Mouse (Mus musculus) ovary, postnatal 14 days (tissue): ENCODE results near the gene Ankrd13b.

Experiments used
- DNase-seq: peaks from one replicate; pipeline ENCODE4 v3.0.0; 2022; ENCODE audit warnings: low spot score

Ankrd13b gene

DNA sequence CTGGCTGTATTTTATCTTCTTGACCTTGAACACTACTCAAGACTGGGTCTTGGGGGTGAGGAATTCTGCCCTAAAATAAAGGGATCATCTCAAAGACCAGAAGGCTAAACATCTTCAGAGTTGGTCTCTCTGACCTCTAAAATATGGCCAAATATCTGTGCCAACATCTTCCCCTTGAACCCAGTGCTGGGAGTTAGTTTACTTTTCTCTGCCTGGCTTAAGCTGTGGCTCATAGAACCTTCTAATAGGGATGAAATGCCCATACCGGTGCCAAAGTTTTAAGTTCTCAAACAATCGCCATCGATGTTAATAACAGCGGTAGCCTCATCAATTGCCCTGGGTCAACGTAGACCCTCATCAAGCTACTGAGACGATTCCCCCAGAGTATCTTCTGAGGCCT is 27.6 kb downstream of the Ankrd13b start:
- no peak for DNase-seq

DNA sequence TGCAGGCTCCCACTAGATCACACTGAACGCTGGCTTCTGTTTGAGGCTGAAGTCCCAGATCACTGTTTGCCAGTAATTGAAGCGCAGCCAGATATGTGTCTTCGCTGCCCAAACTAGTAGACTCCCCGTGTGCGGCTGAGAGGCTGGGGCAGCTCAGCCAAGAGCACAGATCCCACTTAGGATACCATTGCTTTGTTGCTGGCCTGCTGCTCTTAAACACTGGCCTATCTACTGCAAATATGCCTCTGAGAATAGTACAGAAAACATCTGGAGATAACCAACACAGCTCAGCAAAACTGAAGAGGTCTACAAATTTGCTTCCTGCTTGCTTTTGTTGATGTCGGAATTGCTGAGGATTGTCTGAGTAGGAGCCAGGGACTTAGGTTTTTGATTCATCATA is 32.6 kb downstream of the Ankrd13b start:
- DNase-seq = no peak

DNA sequence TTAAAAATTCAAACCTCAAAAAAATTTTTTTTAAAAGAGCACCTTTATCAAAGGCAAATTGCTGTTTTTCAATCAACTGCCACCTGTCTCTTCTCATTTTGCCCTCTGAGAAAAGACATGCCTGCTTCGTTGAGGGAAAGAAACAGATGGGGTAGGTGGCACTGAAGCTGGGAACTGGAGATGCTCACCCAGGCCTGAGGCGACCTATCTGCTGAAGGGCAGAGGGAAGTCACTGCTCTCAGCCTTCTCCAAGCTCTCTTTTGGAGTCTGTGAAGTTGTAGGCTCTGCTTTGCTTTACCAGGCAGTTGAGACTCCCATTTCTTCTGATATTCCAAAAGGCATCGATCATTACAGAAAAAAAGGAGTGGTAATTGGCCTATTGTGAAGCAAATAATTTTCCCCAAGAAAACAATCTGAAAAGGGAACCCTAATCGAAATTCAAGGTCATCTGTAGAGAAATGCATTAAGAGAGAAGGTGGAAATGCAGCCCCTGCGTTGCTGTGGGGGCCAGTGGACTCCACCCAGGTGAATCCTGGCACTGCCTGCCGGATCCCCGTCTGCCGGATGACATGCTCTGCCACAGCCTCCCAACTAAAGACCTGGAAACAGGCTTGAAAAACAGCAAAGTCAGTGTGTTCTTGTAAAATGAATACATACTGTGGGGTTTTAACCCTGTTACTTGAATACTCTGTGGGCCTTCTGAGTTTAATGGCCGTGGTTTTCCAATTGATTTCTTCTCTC is 33.5 kb downstream of the Ankrd13b start:
- DNase-seq = no peak

DNA sequence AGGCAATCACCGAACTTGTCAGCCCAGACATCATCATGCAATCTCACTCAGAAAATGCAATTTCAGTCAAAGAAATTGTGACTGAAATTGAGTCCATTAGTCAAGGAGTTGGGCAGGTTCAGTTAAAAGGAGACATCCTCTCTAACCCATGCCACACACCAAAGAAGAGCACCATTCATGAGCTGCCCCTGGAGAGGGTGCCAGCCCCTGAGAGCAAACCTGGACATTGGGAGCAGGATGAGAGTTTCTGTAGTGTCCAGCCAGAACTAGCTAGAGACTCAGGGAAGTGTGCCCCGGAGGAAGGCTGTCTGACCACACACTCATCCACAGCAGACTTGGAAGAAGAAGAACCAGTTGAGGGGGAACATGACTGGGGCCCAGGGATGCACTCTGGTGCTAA is 36.1 kb downstream of the Ankrd13b start:
- DNase-seq = no peak

DNA sequence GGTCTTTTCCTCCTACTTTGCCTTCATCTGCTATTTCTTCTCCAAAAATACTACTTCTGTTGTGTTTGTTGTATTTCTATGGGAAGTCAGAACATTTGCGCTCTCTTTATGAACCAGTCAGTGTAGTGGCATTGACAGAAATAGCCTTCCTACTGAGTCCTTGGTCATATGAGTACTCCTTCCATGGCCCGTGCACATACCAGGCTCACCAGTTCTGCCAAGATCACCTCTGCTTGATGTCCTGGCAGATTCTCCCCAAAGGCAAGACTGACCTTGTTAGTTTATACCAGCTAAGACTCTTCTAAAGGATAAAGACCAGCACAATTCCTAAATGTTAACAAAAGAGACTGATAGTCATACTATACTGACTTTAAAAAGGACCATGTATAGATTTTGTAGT is 37.8 kb downstream of the Ankrd13b start:
- no peak for DNase-seq

DNA sequence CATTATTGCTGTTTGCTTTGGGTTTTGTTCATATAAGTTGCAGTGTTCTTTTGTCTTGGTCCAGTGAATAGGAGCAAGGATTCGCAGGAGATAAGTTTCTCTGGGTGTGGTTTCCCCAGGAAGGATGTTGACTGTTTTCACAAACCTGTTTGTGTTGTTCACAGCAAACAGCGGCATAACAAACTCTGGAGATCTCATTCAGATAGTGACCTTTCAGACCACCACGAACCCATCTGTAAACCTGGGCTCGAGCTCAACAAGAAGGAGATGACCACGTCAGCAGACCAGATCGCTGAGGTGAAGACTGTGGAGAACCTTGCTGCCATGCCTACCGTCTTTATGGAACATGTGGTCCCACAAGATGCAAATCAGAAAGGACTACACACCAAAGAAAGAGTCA is 40.3 kb downstream of the Ankrd13b start:
- DNase-seq = no peak

DNA sequence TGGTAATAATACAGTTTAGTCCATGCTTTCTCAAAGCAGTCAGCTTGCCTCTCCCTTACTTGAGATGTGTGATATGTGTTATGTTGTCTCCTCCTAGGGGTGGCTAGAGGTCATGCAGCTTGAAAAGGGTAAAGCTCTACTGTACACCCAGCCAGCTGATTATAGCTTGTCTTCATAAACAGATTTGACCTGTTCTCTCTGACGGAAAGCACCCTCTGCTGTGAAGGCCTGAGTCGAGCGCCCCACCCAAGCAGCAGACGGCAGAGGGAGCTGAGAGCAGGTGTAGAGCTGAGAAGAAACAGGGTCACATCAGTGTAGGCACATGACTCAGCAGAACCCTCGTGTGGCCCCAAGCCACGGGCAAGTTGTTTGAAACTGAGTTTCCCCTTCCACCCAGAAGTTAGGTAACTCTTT is 42.8 kb downstream of the Ankrd13b start:
- no peak for DNase-seq

DNA sequence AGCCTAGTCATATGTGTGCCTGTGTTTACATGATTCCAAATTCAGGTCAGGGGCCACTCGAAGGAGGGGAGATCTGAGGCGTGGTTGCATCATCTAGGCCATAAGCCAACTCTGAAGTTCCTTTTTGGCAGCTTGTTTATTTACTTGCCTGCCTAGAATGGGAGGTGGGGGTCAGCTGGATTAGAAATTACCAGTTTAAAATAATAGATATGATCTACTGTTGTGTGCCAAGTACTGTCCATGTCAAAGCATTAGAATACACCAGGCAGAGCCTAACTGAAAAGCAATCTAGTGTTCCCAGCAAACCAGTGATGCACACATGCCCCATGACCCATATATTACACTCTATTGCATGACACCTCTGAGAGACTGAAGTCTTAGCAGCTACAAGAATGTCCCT is 44.5 kb downstream of the Ankrd13b start:
- DNase-seq = no peak

DNA sequence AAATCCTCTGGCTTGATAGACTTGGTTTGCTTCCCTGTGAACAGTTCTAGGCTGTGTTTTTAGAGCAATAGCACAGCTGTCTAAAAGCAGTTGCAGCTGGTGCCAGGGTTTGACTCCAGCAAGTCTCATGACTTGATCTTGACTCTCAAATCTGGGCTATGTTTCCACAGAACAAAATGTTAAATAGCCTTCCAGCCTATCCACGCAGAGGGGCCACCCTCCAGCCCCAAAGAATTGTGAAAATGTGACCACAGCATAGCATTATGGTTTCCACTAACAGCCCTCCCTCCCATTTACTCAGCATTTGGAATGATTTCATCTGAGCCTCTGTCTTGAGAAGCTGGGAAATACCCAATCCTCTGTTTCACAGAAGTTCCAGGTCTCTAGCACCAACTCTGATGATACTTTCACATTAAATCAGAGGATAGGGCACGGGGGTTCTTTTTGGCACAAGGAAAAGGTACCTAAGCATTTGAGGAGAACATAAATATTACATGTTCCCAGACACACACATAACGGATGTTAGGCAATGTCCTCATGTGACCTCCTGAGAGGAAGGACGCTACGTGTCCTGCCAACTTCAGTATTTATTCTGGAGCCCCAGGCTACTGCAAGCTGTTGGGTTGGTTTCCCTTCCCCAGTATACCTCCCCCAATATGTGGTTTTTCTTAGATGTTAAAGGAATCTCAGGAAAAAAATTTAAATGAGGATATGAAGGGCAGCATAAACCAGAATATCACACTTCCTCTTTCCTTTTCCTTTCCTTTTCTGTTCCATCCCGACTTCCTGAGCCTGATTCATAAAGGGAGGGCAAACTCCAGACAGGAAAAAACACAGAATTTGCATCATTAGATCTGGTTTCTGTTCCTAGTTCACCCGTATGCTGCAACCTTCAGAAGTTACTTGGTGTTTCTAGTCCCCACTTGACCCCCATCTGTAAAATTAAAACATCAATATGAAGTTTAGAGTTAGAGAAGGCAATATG is 47.0 kb downstream of the Ankrd13b start:
- no peak for DNase-seq

DNA sequence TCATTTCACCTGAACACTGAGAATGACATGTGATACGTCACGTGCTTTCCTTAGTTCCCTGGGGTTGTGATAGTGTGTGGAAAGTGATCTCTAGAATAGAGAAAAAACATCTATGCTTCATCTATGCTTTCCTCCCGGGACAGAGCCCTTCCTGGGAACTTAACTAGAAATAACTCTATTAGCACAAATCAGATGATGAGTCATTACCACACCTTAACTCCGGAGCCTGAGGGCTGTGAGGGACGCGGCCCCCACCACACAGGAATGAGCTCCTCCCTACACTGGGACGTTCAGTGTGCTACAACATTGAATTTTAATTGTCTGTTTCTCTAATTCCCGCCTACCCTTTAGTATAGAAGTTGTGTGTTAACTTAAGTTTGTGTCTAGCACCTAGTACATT is 48.5 kb downstream of the Ankrd13b start:
- DNase-seq = no peak

DNA sequence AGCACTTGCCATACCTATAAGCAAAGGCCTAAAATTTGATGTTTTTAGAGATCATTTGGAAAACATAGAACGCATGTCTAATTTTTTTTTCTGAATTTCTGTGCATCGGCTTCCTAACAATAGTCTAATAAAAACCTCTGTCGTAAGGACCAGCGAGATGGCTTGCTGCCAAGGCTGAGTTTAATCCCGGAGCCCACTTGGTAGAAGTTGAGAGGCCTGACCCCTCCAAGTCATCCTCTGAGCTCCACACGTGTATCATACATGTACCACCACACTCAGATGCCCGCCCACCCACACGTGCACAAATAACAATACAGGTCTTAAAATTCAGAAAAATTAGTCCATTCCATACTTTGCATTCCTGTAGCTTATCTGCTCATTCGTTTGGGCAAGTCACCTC is 49.4 kb downstream of the Ankrd13b start:
- DNase-seq = no peak

DNA sequence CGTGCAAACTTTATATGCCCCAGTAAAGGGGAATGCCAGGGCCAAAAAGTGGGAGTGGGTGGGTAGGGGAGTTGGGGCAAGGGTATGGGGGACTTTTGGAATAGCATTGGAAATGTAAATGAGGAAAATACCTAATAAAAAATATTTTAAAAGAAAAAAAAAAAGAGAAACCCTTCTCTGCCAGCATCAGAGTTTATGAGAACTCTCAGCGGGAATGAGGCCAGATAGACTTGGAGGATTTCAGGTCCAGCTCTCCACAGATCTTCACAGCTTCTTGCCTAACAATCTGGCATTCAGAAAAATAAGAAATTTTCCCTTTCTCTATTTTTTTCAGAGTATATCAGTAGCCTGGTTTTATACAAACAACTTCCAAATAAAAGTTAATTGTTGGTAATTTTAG is 52.5 kb downstream of the Ankrd13b start:
- DNase-seq = no peak

DNA sequence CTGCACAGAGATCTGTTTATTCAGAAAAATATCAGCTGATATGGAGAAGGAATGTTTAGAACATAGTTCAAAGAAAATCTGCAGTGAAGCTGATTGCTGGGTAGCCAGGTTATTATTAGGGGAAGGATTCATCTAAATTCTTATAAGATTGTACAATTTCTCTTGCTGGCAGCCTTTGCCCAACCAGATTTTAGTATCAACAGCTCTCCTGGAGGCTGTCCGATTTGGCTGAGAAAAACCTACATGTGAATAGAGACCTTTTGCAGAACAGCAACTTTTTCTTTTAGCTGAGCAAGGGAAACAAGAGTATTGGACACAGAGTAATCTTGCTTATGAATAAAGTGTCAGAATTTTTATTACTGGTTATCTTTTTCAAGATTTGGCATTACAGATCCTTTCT is 61.0 kb downstream of the Ankrd13b start:
- DNase-seq = no peak

DNA sequence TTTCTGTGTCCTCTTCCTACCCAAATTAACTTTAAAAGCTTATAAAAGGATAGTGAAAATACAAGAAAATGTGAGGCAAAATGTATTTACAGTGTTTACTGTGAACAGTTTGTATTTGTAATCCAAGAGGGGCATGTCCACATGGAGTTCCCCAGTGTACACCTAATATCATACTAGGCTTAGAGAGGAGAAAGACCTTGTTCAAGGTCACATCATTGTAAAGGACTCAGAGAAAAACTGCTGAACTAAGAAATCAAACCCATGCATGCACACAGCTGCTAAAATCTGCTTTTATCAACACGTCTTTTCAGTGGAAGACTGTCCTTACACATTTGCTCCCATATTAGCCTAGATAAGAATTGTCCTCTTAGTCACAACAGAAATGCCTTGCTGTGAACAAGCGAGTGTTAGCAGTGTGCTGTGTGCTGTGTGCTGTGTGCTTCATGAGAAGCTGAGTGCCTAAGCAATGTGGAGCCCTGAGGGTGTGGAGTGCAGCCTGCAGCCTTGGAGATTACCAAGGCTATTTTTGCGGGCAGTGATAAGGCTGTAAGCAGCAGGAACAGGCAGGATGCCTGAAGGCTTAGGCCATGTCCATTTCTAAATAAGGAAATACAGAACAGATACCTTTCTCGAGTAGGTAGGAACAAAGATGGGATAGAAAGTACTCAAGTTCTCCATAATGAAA is 66.2 kb downstream of the Ankrd13b start:
- DNase-seq = no peak
